Mouse (Mus musculus): ENCODE data around the gene Car15. TPM values are rescaled to one million over a fixed set of nuclear protein-coding genes. Genes with fewer than 3 reads are reported as not detected.

Gene Car15
- polyA plus RNA-seq, 1 experiment from 2014 or later, result 0.58 TPM

DNA sequence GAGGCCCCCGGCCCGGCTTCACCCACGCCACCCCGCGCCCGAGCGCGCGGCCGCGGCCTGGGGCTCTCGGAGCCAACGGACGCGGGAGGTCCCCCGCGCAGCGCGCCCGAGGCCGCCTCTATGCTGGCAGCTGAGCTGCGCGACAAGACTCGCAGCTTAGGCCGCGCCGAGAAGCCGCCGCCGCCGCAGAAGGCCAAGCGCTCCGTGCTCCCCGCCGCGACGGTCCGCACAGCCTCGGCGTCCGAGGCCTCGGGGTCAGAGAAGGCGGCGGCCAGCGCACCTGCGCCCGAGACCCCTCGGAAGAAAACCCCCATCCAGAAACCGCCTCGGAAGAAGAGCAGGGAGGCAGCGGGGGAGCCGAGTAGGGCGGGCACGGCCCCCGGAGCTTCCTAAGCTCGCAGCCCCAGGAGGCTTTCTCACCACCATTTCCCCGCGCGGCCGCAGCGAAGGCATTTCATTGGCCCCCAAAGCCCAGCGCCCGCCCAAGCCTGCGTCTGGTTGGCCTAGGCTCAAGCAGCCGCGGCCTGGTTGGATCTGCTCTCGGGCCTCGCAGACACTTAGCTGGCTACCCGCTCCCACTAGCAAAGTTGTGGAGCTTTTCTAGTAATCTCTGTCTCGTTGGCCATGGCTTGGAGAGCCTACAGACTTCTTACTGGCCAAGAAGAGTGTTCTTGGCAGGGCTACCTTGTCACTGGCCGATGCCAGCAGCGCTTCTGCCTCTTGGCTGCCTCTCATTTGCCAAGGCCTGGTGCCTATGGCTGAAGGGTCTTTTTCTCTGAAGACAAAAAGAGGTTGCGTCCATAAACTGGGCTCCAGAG, 30.8 kb downstream of the Car15 start:
- WGBS (ENCODE audit: insufficient replicate concordance), result 4% methylated on average over 73 of the region's 73 CpGs
- H3K27me3 ChIP-seq (ENCODE audit: control insufficient read depth, insufficient read depth, low read depth, low read length), result peaks cover 81% of the 10 kb centered on the region
- H3K4me1 ChIP-seq (ENCODE audit: control insufficient read depth, low read depth, low read length), result peaks cover 29% of the 10 kb centered on the region
- peak overlapping the region; percentile 81 for H3K4me2 ChIP-seq (ENCODE audit: low read depth, low read length)
- no peak overlapping the region for H3K27ac ChIP-seq (ENCODE audit: low read length)
- H3K4me3 ChIP-seq (ENCODE audit: low read depth, low read length), result peak overlapping the region; percentile 59
- H3K9ac ChIP-seq (ENCODE audit: low read depth, low read length), result peak overlapping the region; percentile 52
- ATAC-seq (ENCODE audit: low read depth), result peak; percentile 74
- H3K9me3 ChIP-seq (replicated peaks; ENCODE audit: control insufficient read depth, low read length), result no peaks in the 10 kb centered on the region
- no peaks in the 10 kb centered on the region for H3K36me3 ChIP-seq (ENCODE audit: control insufficient read depth, insufficient read depth)

DNA sequence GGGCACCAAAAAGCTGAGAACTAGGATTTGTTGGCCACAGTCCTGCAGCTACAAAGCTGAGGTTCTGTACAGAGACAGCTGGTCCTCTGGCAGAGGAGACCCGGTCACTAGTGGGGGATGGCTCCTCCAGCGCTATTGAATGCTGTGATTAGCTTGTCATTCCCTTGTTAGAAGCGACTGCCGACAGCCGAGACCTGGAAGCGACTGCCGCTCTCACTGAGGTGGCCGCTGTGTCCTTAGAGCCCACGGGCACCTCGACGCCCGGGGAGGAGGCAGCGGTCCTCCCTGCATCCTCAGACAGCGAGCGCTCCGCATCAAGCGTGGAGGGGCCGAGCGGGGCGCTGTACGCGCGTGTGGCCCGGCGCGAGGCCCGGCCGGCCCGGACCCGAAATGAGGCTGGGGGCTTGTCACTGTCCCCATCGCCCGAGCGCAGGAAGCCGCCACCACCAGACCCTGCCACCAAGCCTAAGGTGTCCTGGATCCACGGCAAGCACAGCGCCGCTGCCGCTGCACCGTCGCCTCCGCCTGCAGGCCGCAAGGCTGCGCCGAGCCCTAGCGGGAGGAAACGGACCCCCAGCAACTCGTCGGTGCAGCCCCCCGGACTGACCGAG, 31.5 kb downstream of the Car15 start:
- peaks cover 29% of the 10 kb centered on the region for H3K4me1 ChIP-seq (ENCODE audit: control insufficient read depth, low read depth, low read length)
- 3% methylated on average over 50 of the region's 50 CpGs for WGBS (ENCODE audit: insufficient replicate concordance)
- H3K4me2 ChIP-seq (ENCODE audit: low read depth, low read length), result peak overlapping the region; percentile 81
- no peak for ATAC-seq (ENCODE audit: low read depth)
- H3K9ac ChIP-seq (ENCODE audit: low read depth, low read length), result peak overlapping the region; percentile 52
- peak overlapping the region; percentile 59 for H3K4me3 ChIP-seq (ENCODE audit: low read depth, low read length)
- no peak overlapping the region for H3K27ac ChIP-seq (ENCODE audit: low read length)
- H3K27me3 ChIP-seq (ENCODE audit: control insufficient read depth, insufficient read depth, low read depth, low read length), result peaks cover 88% of the 10 kb centered on the region
- no peaks in the 10 kb centered on the region for H3K9me3 ChIP-seq (replicated peaks; ENCODE audit: control insufficient read depth, low read length)
- H3K36me3 ChIP-seq (ENCODE audit: control insufficient read depth, insufficient read depth), result no peaks in the 10 kb centered on the region

DNA sequence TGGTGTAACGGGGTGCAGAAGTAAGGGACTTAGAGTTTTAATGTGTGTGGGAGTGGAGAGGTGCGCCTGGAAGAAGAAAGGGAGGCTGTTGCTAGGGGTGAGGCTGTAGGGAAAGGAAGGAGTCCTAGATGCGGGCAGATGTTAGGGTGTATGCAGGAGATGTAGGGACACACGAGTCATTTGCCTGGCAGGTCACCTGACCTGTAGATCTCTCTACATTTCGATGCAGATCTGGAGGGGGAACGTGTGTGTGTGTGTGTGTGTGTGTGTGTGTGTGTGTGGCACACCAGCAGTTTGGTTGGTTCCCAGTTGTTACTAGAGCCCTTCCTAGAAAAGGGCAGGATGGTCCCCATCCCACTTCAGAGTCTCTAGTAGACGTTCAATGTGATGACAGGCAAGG, 33.2 kb downstream of the Car15 start:
- H3K27me3 ChIP-seq (ENCODE audit: control insufficient read depth, insufficient read depth, low read depth, low read length), result peaks cover 97% of the 10 kb centered on the region
- H3K9me3 ChIP-seq (replicated peaks; ENCODE audit: control insufficient read depth, low read length), result no peaks in the 10 kb centered on the region
- WGBS (ENCODE audit: insufficient replicate concordance), result 13% methylated on average over 7 of the region's 7 CpGs
- peak overlapping the region; percentile 38; the same call in 1 of the 2 replicates for H3K4me3 ChIP-seq (ENCODE audit: low read depth, low read length)
- H3K4me2 ChIP-seq (ENCODE audit: low read depth, low read length), result peak overlapping the region; percentile 59; the same call in 1 of the 2 replicates
- no peak overlapping the region for H3K27ac ChIP-seq (ENCODE audit: low read length)
- peaks cover 29% of the 10 kb centered on the region for H3K4me1 ChIP-seq (ENCODE audit: control insufficient read depth, low read depth, low read length)
- ATAC-seq (ENCODE audit: low read depth), result no peak
- no peak overlapping the region for H3K9ac ChIP-seq (ENCODE audit: low read depth, low read length)
- no peaks in the 10 kb centered on the region for H3K36me3 ChIP-seq (ENCODE audit: control insufficient read depth, insufficient read depth)

DNA sequence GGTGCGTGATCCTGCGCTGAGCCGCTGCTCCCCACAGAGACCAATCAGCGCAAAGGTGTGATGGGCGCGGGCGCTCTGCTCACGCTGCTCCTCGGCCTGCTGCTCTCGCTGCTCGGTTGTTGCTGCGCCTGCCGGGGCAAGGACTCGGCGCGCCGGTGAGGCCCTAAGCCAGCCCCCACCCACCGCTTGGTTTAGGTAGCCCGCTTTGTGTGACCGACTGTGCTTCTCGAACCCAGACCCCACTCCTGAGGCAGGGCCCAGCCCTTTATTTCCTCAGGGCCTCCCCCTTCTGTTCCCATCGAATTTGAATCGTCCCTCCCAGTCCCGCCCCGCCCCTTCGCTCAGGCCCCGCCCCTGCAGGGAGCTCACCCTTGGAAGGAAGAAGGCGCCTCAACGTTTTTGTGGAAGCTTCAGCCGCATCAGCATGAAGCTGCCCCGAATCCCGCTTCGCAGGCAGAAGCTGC, 33.7 kb downstream of the Car15 start:
- no peak for ATAC-seq (ENCODE audit: low read depth)
- no peak overlapping the region for H3K9ac ChIP-seq (ENCODE audit: low read depth, low read length)
- no peak overlapping the region for H3K27ac ChIP-seq (ENCODE audit: low read length)
- WGBS (ENCODE audit: insufficient replicate concordance), result 3% methylated on average over 33 of the region's 33 CpGs
- peaks cover 97% of the 10 kb centered on the region for H3K27me3 ChIP-seq (ENCODE audit: control insufficient read depth, insufficient read depth, low read depth, low read length)
- peak overlapping the region; percentile 38 for H3K4me3 ChIP-seq (ENCODE audit: low read depth, low read length)
- peaks cover 29% of the 10 kb centered on the region for H3K4me1 ChIP-seq (ENCODE audit: control insufficient read depth, low read depth, low read length)
- H3K36me3 ChIP-seq (ENCODE audit: control insufficient read depth, insufficient read depth), result no peaks in the 10 kb centered on the region
- H3K4me2 ChIP-seq (ENCODE audit: low read depth, low read length), result peak overlapping the region; percentile 59
- no peaks in the 10 kb centered on the region for H3K9me3 ChIP-seq (replicated peaks; ENCODE audit: control insufficient read depth, low read length)

DNA sequence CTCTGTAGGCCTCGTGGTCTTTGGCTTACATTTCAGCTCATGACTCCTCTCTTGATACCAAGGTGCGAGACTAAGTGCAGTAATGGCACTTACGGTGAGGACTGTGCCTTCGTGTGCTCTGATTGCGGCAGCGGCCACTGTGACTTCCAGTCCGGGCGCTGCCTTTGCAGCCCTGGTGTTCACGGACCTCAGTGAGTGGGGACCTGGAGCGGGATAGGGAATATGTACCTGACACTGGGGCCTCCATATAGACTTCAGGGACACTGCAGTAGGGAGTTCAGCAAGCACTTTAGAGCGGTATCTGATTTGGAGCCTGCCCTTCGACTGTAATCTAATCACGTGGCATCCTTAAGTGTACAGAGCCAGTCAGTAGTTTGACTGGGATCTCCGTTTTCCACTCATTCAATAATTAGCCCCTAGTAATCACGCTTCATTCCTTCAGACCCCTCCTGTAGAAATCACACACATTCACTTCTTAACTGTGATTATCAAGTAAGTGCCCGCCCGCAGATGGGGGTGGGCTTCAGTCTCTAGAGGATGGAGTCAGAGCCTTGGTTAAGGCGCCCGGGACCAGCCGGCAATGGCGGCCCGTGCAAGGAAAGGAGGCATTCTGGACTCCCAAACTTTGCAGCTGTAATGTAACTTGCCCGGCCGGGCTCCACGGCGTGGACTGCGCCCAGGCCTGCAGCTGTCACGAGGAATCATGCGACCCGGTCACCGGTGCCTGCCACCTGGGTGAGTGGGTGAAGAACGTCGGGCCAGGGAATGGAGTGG, 34.3 kb downstream of the Car15 start:
- ATAC-seq (ENCODE audit: low read depth), result no peak
- peaks cover 29% of the 10 kb centered on the region for H3K4me1 ChIP-seq (ENCODE audit: control insufficient read depth, low read depth, low read length)
- no peaks in the 10 kb centered on the region for H3K9me3 ChIP-seq (replicated peaks; ENCODE audit: control insufficient read depth, low read length)
- H3K27ac ChIP-seq (ENCODE audit: low read length), result no peak overlapping the region
- 11% methylated on average over 33 of the region's 33 CpGs for WGBS (ENCODE audit: insufficient replicate concordance)
- no peak overlapping the region for H3K9ac ChIP-seq (ENCODE audit: low read depth, low read length)
- H3K4me3 ChIP-seq (ENCODE audit: low read depth, low read length), result peak overlapping the region; percentile 38
- H3K27me3 ChIP-seq (ENCODE audit: control insufficient read depth, insufficient read depth, low read depth, low read length), result peaks cover 97% of the 10 kb centered on the region
- H3K36me3 ChIP-seq (ENCODE audit: control insufficient read depth, insufficient read depth), result no peaks in the 10 kb centered on the region
- H3K4me2 ChIP-seq (ENCODE audit: low read depth, low read length), result peak overlapping the region; percentile 59

DNA sequence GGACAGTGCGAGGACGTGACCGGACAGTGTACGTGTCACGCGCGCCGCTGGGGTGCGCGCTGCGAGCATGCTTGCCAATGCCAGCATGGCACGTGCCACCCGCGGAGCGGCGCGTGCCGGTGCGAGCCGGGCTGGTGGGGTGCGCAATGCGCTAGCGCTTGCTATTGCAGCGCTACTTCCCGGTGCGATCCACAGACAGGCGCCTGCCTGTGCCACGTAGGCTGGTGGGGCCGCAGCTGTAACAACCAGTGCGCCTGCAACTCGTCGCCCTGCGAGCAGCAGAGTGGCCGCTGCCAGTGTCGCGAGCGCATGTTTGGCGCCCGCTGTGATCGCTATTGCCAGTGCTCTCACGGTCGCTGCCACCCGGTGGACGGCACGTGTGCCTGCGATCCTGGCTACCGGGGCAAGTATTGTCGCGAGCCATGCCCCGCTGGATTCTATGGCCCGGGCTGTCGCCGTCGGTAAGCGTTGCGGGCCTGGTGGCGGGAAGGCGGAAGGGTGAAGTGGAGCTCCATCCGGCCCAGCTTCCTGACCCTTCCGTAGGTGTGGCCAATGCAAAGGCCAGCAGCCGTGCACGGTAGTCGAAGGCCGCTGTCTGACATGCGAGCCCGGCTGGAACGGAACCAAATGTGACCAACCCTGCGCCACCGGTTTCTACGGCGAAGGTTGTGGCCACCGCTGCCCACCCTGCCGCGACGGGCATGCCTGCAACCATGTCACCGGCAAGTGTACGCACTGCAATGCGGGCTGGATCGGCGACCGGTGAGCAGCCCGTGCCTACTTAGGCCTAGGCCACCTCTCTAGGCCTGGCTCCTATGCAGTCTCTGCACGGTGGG, 35.1 kb downstream of the Car15 start:
- Histone ChIP-seq H3K4me2 (ENCODE audit: low read depth, low read length) (peak overlapping the region; percentile 55), H3K4me3 (ENCODE audit: low read depth, low read length) (peak overlapping the region; percentile 37), H3K9me3 (replicated peaks; ENCODE audit: control insufficient read depth, low read length) (no peaks in the 10 kb centered on the region), H3K4me1 (ENCODE audit: control insufficient read depth, low read depth, low read length) (peaks cover 33% of the 10 kb centered on the region), H3K27me3 (ENCODE audit: control insufficient read depth, insufficient read depth, low read depth, low read length) (peaks cover 98% of the 10 kb centered on the region), H3K36me3 (ENCODE audit: control insufficient read depth, insufficient read depth) (no peaks in the 10 kb centered on the region), H3K27ac (ENCODE audit: low read length) (no peak overlapping the region), H3K9ac (ENCODE audit: low read depth, low read length) (no peak overlapping the region)
- ATAC-seq (ENCODE audit: low read depth), result no peak
- 3% methylated on average over 83 of the region's 83 CpGs for whole genome bisulfite sequencing (ENCODE audit: insufficient replicate concordance)

DNA sequence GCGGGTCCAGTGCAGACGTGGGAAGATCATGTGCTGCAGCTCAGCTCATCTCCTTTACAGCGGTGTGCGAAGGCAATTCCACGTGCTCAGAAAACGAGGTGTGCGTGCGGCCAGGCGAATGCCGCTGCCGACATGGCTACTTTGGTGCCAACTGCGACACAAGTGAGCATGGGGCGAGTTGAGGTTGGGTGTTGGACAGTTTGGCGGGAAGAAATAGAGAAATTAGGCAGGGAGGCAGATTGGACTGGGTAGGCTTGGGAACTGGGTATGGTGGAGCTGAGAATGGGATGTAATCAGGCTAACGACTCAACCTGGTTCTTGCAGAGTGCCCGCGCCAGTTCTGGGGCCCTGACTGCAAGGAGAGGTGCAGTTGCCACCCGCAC, 35.7 kb downstream of the Car15 start:
- Histone ChIP-seq H3K36me3 (ENCODE audit: control insufficient read depth, insufficient read depth) (no peaks in the 10 kb centered on the region), H3K4me1 (ENCODE audit: control insufficient read depth, low read depth, low read length) (peaks cover 33% of the 10 kb centered on the region), H3K4me2 (ENCODE audit: low read depth, low read length) (peak overlapping the region; percentile 55), H3K9me3 (replicated peaks; ENCODE audit: control insufficient read depth, low read length) (no peaks in the 10 kb centered on the region), H3K27ac (ENCODE audit: low read length) (no peak overlapping the region), H3K4me3 (ENCODE audit: low read depth, low read length) (peak overlapping the region; percentile 37; the same call in 1 of the 2 replicates), H3K9ac (ENCODE audit: low read depth, low read length) (no peak overlapping the region), H3K27me3 (ENCODE audit: control insufficient read depth, insufficient read depth, low read depth, low read length) (peaks cover 98% of the 10 kb centered on the region)
- ATAC-seq (ENCODE audit: low read depth), result no peak
- WGBS (ENCODE audit: insufficient replicate concordance), result 6% methylated on average over 18 of the region's 18 CpGs

DNA sequence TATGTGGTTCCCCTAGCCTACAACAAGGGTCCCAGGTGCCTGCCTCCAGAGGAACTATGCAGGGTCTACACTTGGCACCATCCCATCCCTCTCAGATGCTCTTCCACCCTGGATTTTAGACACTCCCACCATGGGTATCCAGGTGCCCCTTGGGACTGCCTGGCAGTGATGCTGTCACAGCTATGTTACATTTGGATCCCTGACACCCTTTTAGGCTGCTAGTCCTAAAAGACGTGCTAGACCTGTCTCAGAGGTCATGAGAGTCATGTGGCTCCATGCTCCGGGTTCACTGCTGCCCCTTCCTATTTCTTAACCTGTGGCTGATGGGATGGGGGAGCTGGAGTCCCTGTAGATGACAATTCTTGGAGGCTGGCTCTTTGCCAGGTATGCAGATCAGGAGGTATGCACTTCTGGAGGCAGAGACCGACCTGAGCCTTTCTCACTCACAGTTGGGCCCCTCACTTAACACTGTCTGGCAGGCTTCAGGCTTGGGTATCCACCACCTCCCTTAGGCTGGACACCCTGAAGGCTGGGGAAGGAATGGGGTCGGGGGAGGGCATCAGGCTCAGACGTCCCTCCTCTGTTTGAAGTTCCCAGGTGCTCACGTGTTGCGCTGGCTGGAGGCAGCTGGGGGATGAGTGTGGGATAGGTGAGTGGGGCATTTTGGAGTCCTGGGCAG, 36.2 kb downstream of the Car15 start:
- WGBS (ENCODE audit: insufficient replicate concordance), result 11% methylated on average over 7 of the region's 7 CpGs
- peaks cover 29% of the 10 kb centered on the region for H3K4me1 ChIP-seq (ENCODE audit: control insufficient read depth, low read depth, low read length)
- no peak overlapping the region for H3K9ac ChIP-seq (ENCODE audit: low read depth, low read length)
- ATAC-seq (ENCODE audit: low read depth), result no peak
- no peaks in the 10 kb centered on the region for H3K9me3 ChIP-seq (replicated peaks; ENCODE audit: control insufficient read depth, low read length)
- H3K4me2 ChIP-seq (ENCODE audit: low read depth, low read length), result no peak overlapping the region
- H3K27me3 ChIP-seq (ENCODE audit: control insufficient read depth, insufficient read depth, low read depth, low read length), result peaks cover 98% of the 10 kb centered on the region
- no peak overlapping the region for H3K27ac ChIP-seq (ENCODE audit: low read length)
- H3K36me3 ChIP-seq (ENCODE audit: control insufficient read depth, insufficient read depth), result no peaks in the 10 kb centered on the region
- no peak overlapping the region for H3K4me3 ChIP-seq (ENCODE audit: low read depth, low read length)
